Mouse (Mus musculus) layer of hippocampus, adult 11-12 months (tissue): ENCODE data around the gene Mmadhc.

Source experiments
- DNase-seq: peaks from one replicate; pipeline ENCODE4 v3.0.0; 2022; ENCODE audit warnings: low spot score

Mmadhc gene

GRCm38 (mm10) chr2:50296109-50296986 lies at the start of gene Mmadhc:
Gene Mmadhc, minus strand, starts transcription at chr2:50296801.
- peak; percentile 91 for DNase-seq

GRCm38 (mm10) chr2:50343598-50343997 lies 47.0 kb upstream of the Mmadhc start:
- no peak for DNase-seq

- no peak for DNase-seq
These were observed 42.5 kb upstream of the Mmadhc start for GRCm38 (mm10) chr2:50339061-50339460.

- no peak for DNase-seq
These were observed 41.0 kb upstream of the Mmadhc start for GRCm38 (mm10) chr2:50337596-50337995.

GRCm38 (mm10) chr2:50331716-50332270 lies 35.2 kb upstream of the Mmadhc start:
- DNase-seq: no peak

GRCm38 (mm10) chr2:50328181-50328580 lies 31.6 kb upstream of the Mmadhc start:
- DNase-seq: no peak

- DNase-seq: no peak
These were observed 28.2 kb upstream of the Mmadhc start for GRCm38 (mm10) chr2:50324799-50325198.

- DNase-seq: peak; percentile 56
These were observed 10.2 kb upstream of the Mmadhc start for GRCm38 (mm10) chr2:50306663-50307320.

- no peak for DNase-seq
These were observed 8.4 kb upstream of the Mmadhc start for GRCm38 (mm10) chr2:50304824-50305577.

- DNase-seq: no peak
These were observed 368 bp upstream of the Mmadhc start for GRCm38 (mm10) chr2:50296987-50297350.

GRCm38 (mm10) chr2:50295562-50295961 lies 1.0 kb downstream of the Mmadhc start:
- DNase-seq: no peak

GRCm38 (mm10) chr2:50294084-50294483 lies 2.5 kb downstream of the Mmadhc start:
- DNase-seq: no peak

GRCm38 (mm10) chr2:50293572-50293971 lies 3.0 kb downstream of the Mmadhc start:
- DNase-seq: no peak

GRCm38 (mm10) chr2:50291901-50292300 lies 4.7 kb downstream of the Mmadhc start:
- no peak for DNase-seq

GRCm38 (mm10) chr2:50290754-50291153 lies 5.8 kb downstream of the Mmadhc start:
- DNase-seq: no peak

- no peak for DNase-seq
These were observed 11.8 kb downstream of the Mmadhc start for GRCm38 (mm10) chr2:50284781-50285180.

GRCm38 (mm10) chr2:50284040-50284439 lies 12.6 kb downstream of the Mmadhc start:
- no peak for DNase-seq

- DNase-seq: no peak
These were observed 19.9 kb downstream of the Mmadhc start for GRCm38 (mm10) chr2:50276715-50277114.

- no peak for DNase-seq
These were observed 23.2 kb downstream of the Mmadhc start for GRCm38 (mm10) chr2:50273415-50273814.

GRCm38 (mm10) chr2:50272165-50272564 lies 24.4 kb downstream of the Mmadhc start:
- DNase-seq: peak; percentile 20

GRCm38 (mm10) chr2:50268514-50268913 lies 28.1 kb downstream of the Mmadhc start:
- DNase-seq: no peak

- DNase-seq: no peak
These were observed 29.6 kb downstream of the Mmadhc start for GRCm38 (mm10) chr2:50267046-50267445.
